ENCODE assay signal across 38 mouse cellular contexts in genomic region chr14:32797803-32798202, GRCm38 (mm10). TPM values are rescaled to one million over a fixed set of nuclear protein-coding genes. Genes with fewer than 3 reads are reported as not detected.
"Had no signal": no experiment of that assay in that cellular context is flagged by ENCODE, and none has a peak within 500 bp of the region (broad histone marks: within the 10 kb centered on the region; RNA-seq: fewer than 3 reads in every experiment).

No protein-coding gene starts in this region.

- H3K9ac ChIP-seq: heart, embryonic 12.5 days; hindbrain, embryonic 13.5 days; hindbrain, embryonic 15.5 days; kidney, embryonic 15.5 days; limb, embryonic 13.5 days; limb, embryonic 15.5 days; liver, embryonic 13.5 days; liver, embryonic 15.5 days had no signal

- H3K9me3 ChIP-seq: heart, embryonic 10.5 days; heart, embryonic 12.5 days; hindbrain, embryonic 13.5 days; hindbrain, embryonic 15.5 days; kidney, embryonic 15.5 days; limb, embryonic 13.5 days; limb, embryonic 15.5 days; liver, embryonic 13.5 days; liver, embryonic 15.5 days had no signal

- H3K4me1 ChIP-seq: hindbrain, embryonic 15.5 days; limb, embryonic 13.5 days; limb, embryonic 15.5 days; liver, embryonic 13.5 days; liver, embryonic 15.5 days had no signal

- ATAC-seq: hindbrain, postnatal 0 days had no signal

- DNase-seq: gastrocnemius, postnatal 14 days; gastrocnemius, postnatal 36 days; heart, adult 2 months; heart, postnatal 14 days; heart, postnatal 36 days; kidney, adult 11 months; kidney, adult 2 months; kidney, adult 9 months; kidney, postnatal 14 days; kidney, postnatal 36 days; layer of hippocampus, adult 9-11 months; layer of hippocampus, postnatal 36 days; left cerebral cortex, postnatal 4 days; liver, embryonic 13.5 days had no signal

- H3K36me3 ChIP-seq: heart, embryonic 10.5 days; heart, embryonic 12.5 days; hindbrain, embryonic 13.5 days; hindbrain, embryonic 15.5 days; kidney, embryonic 15.5 days; limb, embryonic 13.5 days; limb, embryonic 15.5 days; liver, embryonic 13.5 days; liver, embryonic 15.5 days had no signal

- H3K4me3 ChIP-seq: heart, adult 2 months; heart, embryonic 10.5 days; heart, embryonic 12.5 days; hindbrain, embryonic 13.5 days; hindbrain, embryonic 15.5 days; kidney, embryonic 15.5 days; limb, embryonic 13.5 days; limb, embryonic 15.5 days; liver, embryonic 13.5 days; liver, embryonic 15.5 days had no signal

- H3K27ac ChIP-seq: heart, adult 2 months; heart, embryonic 10.5 days; hindbrain, embryonic 13.5 days; hindbrain, embryonic 15.5 days; hindbrain, postnatal 0 days; kidney, embryonic 15.5 days; kidney, postnatal 0 days; limb, embryonic 13.5 days; limb, embryonic 15.5 days; liver, embryonic 13.5 days; liver, embryonic 15.5 days had no signal

- H3K4me2 ChIP-seq: heart, embryonic 12.5 days; hindbrain, embryonic 13.5 days; hindbrain, embryonic 15.5 days; kidney, embryonic 15.5 days; limb, embryonic 13.5 days; limb, embryonic 15.5 days; liver, embryonic 13.5 days; liver, embryonic 15.5 days had no signal

- H3K27me3 ChIP-seq: hindbrain, embryonic 13.5 days; hindbrain, embryonic 15.5 days; kidney, embryonic 15.5 days; limb, embryonic 13.5 days; limb, embryonic 15.5 days; liver, embryonic 13.5 days; liver, embryonic 15.5 days had no signal

RNA-seq across cellular contexts. Expression of gene Tmem273, which starts 12.0 kb away (rescaled TPM):
- total RNA-seq: gastrocnemius, adult 18-20 months; gastrocnemius, adult 8-10 months; left cerebral cortex, postnatal 4 days had no signal

RNA-seq across cellular contexts. Expression of gene Fam170b, which starts 36.0 kb away (rescaled TPM):
- total RNA-seq: gastrocnemius, adult 18-20 months; gastrocnemius, postnatal 14 days; gastrocnemius, postnatal 36 days; heart, adult 2 months; heart, postnatal 14 days; hematopoietic stem cell, adult 5-6 weeks; hindbrain, postnatal 0 days; layer of hippocampus, adult 18-20 months; layer of hippocampus, adult 8-10 months; layer of hippocampus, postnatal 14 days; layer of hippocampus, postnatal 36 days; left cerebral cortex, adult 18-20 months; left cerebral cortex, adult 8-10 months; left cerebral cortex, postnatal 10 days; left cerebral cortex, postnatal 25 days; left cerebral cortex, postnatal 4 days had no signal
- polyA plus RNA-seq: heart, embryonic 16.5 days; hindbrain, embryonic 11.5 days; hindbrain, embryonic 13.5 days; hindbrain, postnatal 0 days; kidney, adult 2 months; large intestine, adult 2 months; limb, embryonic 11.5 days; limb, embryonic 13.5 days; limb, embryonic 15.5 days; liver, embryonic 13.5 days had no signal
